Mouse (Mus musculus) layer of hippocampus, postnatal 10 days (tissue): ENCODE results near the gene Enpp4. TPM values are rescaled to one million over a fixed set of nuclear protein-coding genes. Genes with fewer than 3 reads are reported as not detected.

Experiments used
- DNase-seq, 2 experiments: peaks; one replicate each; pipeline ENCODE4 v3.0.0; 2021; ENCODE audit warnings: low spot score in 2 of 2
- long read RNA-seq: library from polyadenylated mRNA; stranded (forward); transcript quantifications from one replicate; pipeline ENCODE4 v2.0.0, GENCODE M21; 2023
- total RNA-seq, 2 experiments: library from RNA; stranded (reverse); gene quantifications; 2 replicates each; pipeline ENCODE4 v1.2.3; 2021

The Enpp4 gene
- total RNA-seq = 1 to 10 TPM; 7.6 to 8.2 TPM
- long read RNA-seq, full-length matches to known transcripts = 6 of 10 reads
- long read RNA-seq, partial matches to known transcripts = 0 of 10 reads
- long read RNA-seq, other reads (novel, unspliced or antisense) = 4 of 10 reads

DNA sequence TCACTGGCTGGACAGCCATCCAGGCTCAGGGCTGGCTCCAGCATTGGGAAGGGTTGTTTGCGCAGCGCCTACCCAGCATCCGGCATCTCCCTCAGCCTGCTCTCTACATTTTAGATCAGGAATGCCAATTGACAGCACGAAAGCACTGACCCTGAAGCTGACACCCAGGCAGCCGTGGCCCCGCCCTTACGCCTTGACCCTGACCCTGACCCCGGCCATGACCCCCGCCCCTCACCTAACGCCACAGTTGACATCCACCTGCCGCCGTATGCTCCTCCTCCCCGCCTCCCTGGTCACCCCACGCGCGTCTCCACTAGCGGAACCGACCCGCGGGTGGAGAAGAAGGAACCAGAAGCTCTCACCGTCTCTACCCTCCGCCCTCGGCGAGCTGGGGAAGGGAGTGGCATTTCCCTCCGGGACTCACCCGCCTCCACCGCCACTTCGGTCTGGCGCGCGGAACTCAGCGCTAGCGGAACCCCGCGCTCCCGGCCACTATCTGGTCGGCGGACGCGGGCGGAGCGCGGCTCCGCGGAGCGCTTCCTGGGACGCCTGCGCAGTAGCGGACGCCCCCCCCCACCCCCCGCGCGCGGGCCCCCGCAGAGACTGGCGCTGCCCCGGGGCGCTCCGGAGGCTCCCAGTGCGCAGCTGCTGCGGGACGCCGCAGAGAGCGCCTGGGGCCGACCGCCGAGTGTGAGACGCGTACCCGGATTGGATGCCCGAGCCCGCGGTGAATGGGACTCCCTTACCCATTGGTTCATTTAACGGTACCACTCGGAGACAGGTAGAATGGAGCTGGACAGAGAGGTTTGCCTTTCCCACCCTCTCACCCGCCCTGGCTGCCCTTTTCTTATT is at the start of gene Enpp4:
TSS of gene Enpp4 (minus strand) at position 523 of the 852 bp plus-strand sequence.
- DNase-seq = peak; percentile 91 to 92

DNA sequence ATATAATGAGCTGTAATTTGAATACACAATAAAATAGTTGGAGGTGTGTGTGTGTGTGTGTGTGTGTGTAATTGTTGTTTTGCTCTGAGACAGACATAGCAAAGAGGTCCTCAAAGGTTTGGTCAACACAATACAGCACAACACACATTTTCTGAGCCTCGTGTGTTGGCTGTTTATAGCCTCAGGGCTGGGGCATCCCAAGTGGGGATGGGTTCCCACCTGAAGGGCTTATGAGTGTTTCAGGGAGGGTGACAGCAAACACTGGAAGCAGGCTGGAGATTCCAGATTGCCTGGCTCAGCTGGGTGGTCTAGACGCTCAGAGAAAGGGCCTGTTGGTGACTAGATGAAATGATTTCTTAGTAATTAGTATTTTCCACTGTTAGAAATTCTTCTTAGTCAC is 49.6 kb upstream of the Enpp4 start:
- no peak for DNase-seq

DNA sequence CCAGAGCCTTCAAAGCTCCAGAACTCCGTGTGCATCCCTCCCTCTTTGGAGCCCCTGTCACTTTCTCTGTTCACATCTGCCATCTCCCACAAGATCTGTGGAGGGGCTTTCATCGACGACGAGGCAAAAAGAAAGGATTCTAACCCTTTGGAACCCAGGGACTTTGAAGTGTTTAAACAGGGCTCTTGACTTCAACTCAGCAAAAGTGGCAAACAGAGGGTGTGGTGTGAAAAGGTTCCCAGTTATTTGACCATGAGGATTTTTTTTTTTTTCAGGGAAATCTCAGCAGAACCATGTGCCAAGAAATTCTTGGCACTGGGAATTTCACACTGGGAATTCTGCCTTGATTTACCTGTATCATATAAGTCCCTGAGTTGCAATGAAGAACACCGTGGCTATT is 48.3 kb upstream of the Enpp4 start:
- DNase-seq = no peak

DNA sequence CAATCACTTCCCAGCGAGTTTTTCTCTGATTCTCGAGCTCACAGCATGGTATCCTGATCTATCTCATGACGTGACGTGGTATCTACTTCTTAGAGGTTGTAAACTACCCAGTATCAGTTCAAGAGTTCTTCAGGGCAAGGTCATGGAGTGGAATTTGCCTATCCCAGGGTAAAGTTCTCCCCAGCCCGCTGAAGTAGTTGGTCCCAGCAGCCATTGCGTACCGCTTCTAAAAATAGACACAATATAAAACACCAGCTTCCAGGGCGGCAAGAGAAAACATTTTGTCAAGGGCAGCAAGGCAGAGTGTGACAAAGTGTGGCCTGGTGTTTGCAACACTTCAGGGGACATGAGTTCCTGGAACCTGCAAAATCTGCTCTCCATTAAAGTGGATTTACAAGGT is 46.3 kb upstream of the Enpp4 start:
- DNase-seq = no peak

DNA sequence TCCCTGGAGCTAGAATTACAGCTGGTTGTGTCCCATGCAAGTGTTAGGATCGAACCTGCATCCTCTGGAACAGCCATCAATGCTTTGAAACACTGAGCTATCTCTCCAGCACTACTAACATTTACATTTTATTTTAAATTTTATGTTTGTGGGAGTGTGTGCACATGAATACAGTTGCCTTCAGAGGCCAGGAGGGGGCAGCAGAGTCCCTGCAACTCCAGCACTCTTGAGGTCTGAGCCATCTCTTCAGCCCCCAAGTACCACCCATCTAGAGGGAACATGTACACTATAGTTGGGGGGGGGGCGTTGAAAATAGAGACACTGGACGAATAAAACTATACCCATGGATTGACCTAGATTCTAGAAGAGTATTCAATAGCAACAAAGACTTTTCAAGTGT is 45.5 kb upstream of the Enpp4 start:
- peak; percentile 31 to 52 for DNase-seq

DNA sequence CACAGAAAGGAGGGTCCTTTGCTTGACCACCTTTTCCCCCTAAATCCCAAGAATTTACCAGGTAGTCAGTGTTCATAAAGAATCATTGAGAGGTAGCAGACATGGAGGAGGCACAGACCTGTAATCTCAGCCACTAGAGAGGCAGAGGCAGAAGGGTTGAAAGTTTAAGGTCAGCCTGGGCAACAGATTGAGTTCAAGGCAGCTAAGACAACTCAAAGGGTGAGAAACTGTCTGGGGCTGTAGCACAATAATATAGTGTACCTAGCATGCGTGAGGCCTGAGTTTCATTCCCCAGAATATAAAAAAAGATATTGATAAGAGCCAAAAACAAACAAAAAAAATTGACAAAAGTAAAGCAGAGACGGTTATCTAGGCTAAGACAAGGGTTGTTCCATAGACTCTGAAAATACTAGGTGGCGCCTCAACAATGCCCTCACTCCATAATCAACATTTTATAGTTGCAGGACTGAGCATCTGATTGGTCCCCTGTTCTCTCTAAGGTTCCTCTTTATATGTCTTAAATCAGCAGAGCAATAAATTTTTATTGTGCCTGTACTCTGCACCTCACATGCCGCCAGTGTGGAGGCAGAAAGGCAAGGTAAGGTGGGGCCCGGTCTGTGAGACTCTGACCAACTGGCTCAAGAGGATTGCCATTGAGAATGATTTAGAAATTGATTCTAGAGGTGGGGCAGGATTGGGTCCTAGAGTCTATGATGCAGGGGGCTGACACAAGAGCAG is 42.7 kb upstream of the Enpp4 start:
- DNase-seq = no peak

DNA sequence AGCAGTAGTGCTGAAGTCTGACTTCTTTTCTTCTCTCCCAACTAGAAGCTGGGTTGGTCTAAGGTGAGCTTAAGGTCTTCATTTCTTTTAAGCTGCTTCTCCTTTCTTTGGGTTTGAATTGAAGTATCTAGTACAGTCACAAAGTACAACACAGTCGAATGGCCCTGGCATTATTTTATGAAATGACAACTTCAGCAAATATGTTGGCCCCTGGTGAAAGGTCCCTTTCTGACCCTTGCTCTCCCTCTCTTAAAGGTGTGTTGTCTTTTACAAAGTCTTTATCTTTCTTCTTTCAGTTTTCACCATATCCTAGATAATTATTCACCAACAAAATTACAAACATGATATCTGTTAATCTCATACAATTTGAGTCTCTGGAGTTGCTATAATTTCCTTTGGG is 40.2 kb upstream of the Enpp4 start:
- DNase-seq = no peak

DNA sequence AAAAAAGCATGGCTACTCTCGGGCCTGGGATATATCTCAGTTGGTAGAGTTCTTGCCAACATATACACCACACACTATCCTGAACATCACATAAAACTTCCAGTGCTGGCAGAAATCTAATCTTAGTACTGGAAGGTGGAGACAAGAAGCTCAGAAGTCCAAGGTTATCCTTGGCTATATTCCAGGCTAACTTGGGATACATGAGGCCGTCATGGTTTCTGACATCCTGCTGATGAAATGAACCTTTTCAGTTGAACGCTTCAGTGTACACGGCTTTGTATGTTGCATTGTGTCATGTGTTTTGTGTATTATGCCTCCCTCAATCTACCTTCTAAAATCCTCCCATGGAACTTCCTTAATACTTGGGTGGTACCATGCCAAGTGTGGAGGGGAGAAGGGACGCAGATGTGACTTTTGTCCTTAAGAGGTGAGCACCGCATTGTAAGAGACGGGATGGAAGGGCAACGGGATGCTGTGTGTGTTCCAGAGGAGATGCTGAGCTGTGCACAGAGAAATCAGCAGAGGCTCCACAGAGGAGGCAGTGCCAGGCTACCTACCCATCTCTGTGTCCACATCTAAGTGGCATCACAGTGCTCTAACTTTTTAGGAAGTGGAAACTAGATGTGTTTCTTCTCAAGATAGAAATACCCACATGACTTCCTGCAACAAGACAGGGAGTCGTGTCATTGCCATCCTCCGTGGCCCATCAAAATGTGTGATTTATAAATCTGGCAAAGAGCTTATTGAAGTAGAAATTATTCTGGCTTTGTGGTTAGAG is 31.4 kb upstream of the Enpp4 start:
- DNase-seq = no peak

DNA sequence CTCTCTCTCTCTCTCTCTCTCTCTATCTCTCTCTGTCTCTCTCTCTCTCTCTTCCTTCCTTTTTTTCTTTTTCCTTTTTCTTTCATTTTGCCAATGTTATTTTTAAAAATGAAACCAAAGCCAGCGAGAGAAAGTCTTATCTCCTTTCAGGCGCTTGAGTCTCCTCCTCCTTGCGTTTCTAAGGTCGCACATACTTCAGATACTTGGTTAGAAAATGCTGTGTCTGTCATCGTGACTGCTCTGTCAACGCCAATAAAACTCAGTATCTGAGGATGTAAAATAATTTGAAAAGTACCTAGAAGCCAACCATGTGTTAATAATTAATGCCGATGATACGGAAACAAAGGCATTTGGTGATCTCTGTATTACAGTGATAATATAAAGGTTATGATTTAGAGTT is 30.4 kb upstream of the Enpp4 start:
- no peak for DNase-seq

DNA sequence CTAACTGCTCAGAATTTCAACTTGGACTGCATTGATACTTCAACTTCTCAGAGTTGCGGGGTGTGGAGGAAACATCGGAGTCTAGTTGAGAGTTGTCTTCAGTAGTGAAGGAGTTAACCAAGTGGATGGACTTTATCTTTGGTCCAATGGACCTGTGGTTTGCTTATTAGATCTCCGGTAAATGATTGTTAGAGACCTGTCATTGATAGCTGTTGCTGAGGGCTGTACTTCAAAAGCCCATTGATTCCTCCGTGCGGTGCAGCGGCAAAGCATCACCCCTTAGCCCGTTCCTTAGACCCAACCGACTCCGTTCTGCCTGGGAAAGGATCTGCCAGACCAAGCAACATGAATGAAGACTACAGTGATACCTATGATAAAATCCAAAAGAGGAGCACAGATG is 28.9 kb upstream of the Enpp4 start:
- no peak for DNase-seq

DNA sequence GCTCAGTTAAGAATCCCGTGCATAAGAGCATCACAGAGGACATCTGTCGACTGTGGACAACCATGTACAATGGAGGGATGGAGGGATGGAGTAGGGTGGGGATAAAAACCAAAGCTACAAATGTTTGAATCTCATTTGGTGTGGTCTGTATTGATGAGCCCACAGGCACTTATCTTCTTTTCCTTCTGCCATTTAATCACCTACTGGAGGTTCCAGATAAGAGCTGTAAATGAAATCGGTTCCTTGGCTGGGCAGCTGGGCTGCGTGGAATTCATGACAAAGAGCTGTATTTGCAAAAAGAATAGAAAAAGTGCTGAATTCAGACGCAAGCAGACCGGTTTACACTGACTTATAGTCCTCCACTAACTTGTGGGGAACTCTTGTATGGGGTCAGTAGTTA is 28.5 kb upstream of the Enpp4 start:
- no peak for DNase-seq

DNA sequence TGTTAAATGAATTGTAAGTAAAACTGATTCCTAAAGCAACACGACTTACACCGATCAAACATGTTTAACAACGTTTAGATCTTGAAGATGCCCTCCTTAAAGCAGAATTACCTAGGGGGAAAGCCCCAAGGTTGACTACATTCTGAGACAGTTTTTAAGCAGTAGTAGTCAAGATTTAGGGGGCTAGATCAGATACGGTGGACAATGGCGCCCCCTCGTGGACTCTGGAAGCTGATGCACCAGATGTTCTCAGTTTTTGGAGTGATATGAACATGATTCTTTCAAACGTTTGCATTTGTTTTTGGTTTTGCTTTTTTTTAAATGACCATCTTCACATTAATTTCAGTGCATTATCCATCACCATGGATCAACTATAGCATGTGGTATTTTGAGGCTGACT is 24.8 kb upstream of the Enpp4 start:
- DNase-seq = peak; percentile 73 to 80

DNA sequence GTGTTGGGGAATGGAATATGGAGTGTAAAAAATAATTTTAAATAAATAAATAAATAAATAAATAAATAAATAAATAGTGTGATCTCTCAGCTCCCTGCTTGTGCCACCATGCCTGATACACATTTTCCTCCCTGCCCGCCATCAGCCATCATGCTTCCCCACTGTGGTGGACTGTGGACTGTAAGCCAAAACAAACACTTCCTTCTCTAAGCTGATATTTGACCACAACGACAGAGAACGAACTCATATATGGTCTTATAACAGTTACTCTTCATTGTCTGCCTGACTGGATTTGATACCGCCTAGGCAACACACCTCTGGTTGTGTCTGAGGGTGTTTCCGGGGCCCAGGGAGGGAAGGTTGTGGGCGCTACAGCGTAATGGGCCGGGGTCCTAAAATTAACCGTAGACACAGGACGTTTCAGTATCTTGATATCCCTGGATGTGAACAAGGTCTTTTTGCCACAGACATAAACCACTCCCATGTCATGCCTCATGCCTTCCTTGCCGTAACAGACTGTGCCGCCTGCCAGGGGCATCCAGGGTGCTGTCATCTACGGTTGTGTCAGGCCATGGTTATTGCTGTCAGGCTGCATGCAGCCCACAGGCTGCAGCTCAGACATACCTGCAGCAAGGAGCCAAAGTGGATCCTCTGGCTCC is 23.6 kb upstream of the Enpp4 start:
- no peak for DNase-seq

DNA sequence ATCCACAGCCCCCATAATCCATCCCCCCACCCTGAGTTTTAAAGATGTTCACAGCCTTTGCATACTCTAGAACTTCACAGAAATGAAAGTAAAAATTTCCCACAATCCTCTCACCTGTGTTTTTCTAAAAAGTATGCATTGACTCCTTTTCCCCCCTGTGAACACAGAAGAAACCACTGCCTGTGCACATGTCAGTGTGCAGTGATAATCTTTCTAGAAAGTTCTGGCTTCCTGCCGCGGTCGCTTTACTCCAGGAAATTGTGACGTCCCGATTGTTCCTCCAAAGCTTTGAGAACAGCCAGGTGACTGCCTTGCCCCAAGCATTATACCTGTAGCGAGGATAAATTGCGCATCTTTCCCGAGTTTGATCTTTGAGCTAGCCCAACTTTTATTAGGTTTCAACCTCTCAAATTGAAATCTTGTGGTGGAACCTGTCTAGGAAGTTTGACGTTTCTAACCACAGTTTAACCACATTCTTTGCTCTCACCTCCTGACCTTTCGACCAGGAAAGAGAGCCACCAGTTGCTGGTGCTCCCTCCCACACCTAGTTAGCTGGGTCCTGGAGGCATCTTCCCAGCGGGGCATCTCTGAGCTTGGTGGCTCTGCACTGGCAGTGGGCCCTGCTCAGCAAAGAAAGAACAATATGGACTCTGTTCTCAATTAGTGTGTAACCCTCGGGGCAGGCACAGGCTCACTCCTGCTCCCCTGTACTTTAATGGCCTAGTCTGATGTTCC is 15.9 kb upstream of the Enpp4 start:
- no peak for DNase-seq

DNA sequence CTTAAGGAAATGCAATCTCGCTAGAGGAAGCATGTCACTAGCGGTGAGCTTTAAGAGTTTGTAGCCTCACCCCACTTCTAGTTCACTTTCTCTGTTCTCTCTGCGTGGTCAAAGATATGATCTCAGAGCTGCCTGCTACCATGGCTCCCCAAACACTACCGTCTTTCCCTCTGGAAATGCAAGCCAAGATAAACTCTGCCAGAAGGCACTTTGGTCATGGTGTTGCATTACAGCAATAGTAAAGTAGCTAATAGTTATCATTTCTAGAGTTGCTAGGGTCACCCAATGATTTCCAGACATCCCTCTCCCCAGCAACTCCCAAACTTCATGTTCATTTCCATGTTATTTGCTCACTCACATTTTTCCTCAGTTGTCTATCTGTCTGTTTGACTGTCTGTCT is 12.6 kb upstream of the Enpp4 start:
- DNase-seq = no peak

DNA sequence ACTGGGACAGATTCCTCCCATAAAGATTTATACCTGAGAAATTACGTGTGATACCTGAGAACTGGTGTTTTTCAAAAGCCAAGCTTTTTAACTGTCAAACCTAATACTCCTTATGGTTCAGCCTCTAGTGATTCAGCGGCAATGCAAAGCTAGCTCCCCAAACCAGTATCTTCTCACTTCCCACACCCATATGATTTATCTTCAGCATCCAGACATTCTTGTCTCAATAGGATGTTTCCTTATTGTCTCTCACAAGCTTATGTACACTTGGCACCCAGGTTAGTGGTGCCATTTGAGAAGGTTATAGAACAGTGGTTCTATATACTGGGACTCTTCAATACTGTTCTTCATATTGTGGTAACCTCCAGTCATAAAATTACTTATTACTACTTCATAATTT is 12.1 kb upstream of the Enpp4 start:
- DNase-seq = no peak

DNA sequence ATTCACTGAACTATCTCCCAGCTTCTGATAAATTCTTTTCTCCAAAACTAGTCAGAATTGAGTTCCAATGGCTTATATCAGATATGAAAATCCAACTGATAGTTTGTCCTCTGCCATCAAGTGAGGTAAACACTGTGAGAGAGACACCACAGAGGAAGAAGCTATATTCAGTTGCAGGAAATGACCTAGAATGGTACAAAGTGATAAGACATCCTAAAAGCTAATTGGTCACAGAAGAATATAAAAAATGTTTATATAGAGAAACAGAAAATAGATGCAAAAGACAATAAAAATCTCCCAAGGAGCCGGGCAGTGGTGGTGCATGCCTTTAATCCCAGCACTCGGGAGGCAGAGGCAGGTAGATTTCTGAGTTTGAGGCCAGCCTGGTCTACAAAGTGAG is 11.0 kb upstream of the Enpp4 start:
- DNase-seq = no peak

DNA sequence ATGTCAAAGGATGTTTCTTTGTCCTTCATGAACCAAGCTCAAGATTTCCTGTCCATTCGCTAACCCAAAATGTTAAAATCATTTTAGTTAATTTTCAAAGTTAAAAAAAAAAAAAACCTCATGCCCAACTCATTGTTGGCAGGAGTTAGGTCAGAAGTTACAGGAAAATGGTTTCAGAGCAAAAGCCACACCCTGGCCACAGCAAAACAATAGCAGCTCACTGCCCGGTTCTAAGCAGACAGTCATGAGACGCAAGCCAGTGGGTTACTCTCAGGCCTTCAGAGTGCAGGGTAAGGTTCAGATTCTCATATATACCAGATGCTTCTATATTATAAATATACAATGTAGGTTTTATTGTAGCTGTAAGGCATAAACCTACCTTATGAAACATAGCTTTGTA is 2.7 kb upstream of the Enpp4 start:
- no peak for DNase-seq

DNA sequence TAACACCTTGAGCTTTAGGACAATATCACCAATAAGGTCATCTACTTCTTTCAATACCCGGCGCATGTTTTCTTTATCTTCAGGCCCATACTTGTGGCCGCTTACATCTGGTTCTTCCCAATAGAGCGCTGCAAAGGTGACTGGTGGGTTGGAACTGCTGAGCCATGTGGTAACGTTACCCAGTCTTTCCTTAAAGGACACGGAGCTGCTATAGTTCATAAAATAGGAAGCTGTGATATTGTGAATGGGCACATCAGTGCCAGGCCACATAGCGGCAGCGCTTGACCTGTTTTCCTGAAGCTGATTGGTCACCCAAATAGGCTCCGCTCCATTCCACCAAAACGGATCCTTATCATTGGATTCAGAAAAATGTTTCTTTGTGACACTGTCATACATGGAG is 3.6 kb downstream of the Enpp4 start:
- DNase-seq = no peak

DNA sequence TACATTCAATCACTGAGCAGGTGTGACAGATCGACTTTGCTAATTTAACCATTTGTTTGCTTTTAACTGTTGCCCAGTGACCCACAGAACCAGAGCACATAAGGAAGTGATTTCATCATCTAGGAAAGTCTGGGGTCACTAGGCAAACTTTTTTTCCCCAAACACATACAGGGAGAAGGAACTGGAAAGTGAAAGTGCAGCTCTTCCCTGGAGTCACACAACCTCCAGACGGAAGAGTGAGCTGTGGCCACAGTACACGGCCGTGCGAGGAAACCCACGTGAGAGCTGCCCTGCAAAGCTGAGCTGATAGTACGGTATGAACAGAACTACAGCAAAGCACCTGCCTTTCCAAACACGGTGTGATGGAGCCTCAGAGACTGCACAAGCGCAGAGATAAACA is 4.7 kb downstream of the Enpp4 start:
- no peak for DNase-seq

DNA sequence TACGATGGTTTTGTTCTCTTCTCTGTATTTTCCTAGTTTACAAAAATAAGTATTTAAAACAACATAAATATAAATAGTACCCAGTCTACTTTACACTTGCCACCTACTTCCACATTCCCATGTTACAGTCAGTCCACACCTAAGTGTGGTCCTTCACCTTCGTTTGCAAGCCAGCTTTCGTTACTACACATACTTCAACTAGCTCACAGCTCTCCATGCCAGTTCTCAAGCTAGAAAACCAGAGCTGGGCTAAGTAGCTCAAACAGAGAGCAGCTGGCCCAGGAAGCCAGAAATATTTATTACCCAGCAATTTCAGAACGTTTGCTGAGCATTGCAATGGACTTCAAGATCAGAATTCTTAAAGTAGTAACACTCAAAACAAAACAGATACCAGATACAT is 5.1 kb downstream of the Enpp4 start:
- no peak for DNase-seq
